Mouse (Mus musculus): Measurements from ENCODE around the gene Dhcr7.

DNA sequence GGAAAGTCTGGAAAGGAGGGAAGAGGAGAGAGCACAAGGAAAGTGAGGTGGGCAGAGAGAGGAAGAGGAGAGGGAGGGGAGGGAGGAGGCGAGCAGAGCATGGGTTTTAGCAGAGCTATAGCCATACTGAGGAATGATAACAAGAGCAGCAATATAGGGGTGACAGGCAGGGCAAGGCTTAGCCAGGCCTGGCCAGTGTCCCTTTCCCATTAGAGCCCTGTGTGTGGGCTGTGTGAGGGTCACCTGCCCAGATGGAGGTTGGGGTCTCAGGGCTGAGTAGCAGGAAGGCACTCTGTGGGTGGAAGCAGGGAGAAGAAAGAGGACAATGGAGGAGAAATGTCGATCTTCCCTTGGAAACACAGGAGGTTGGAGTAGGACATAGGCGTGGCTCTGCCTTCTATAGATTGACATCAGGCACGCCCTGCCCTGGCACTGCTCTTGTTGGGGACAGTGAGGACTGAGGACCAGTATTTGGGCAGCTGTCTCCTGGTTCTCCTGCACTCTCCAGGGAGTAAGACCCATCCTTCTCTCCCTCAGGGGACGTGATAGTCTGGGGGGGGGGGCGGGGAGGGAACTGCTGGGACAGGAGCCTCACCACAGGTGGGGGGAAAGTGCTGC lies 39.5 kb upstream of the Dhcr7 start:
- TF ChIP-seq CTCF (IDR thresholded peaks at IDR 0.05) (no peak), EP300 (IDR thresholded peaks at IDR 0.05; ENCODE audit: insufficient read depth, low read depth, low read length) (no peak), POLR2A (IDR thresholded peaks at IDR 0.05; ENCODE audit: insufficient read depth, low read depth, low read length) (no peak)

Measured in heart, adult 2 months (tissue).